Mouse (Mus musculus) liver, embryonic 14 days (tissue): ENCODE results near the gene Olfr1451. TPM values are rescaled to one million over a fixed set of nuclear protein-coding genes. Genes with fewer than 3 reads are reported as not detected.

Experiments
- polyA plus RNA-seq: library from polyadenylated mRNA; depleted of rRNA; stranded (reverse); fragments of >200 nt; gene quantifications from 2 replicates; pipeline ENCODE4 v1.2.3, GENCODE M21; 2012; rRNA removed

The Olfr1451 gene
- not detected in 2 replicates for polyA plus RNA-seq

GRCm38 (mm10) chr19:12994714-12995113 lies at the start of gene Olfr1451:
Olfr1451 (plus strand) TSS chr19:12995014.

DNA sequence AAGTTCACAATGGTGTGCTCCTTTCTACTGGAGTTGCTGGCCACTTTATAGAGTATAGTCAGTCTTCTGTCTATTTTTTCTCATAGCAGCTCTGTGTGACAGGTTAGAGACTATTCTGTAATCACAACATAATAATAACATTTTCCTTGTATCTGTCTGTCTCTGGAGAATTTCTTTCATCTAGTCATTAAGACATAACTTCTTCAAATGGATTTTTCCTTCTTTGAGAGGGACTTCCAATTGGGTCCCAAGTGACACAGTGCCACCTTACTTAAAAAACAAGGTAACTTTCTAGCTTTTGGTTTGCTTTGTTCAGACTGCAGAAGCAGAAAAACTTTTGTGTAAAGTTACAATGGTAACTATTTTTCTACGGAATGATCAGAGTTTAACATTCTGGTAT lies 44.9 kb upstream of the Olfr1451 start, which contains the start of gene Olfr1450:
Olfr1450 (plus strand) TSS at position 301 of the 400 bp plus-strand sequence.

GRCm38 (mm10) chr19:13028227-13028626 lies 33.4 kb downstream of the Olfr1451 start, which contains the start of gene Olfr1453:
Olfr1453 (minus strand) TSS chr19:13028327.

Other genes with a start within 250 kb of the Olfr1451 start
- 1.8 and 2.0 TPM in 2 replicates for gene Cntf, start 229.4 kb upstream of the Olfr1451 start, polyA plus RNA-seq
- 14.2 and 16.3 TPM in 2 replicates for gene Zfp91, start 198.9 kb upstream of the Olfr1451 start, polyA plus RNA-seq
- gene Lpxn, start 198.8 kb upstream of the Olfr1451 start, polyA plus RNA-seq, result 1.1 and 1.9 TPM in 2 replicates
- gene Gm5244, start 148.3 kb upstream of the Olfr1451 start, polyA plus RNA-seq, result not detected in 2 replicates
- not detected in 2 replicates for gene Olfr1444, start 137.7 kb upstream of the Olfr1451 start, polyA plus RNA-seq
- gene Olfr1445, start 111.2 kb upstream of the Olfr1451 start, polyA plus RNA-seq, result not detected in 2 replicates
- not detected in 2 replicates for gene Olfr1446, start 101.5 kb upstream of the Olfr1451 start, polyA plus RNA-seq
- gene Olfr1447, start 91.3 kb upstream of the Olfr1451 start, polyA plus RNA-seq, result not detected in 2 replicates
- gene Olfr1448, start 70.6 kb upstream of the Olfr1451 start, polyA plus RNA-seq, result not detected in 2 replicates
- not detected in 2 replicates for gene Olfr1449, start 64.2 kb upstream of the Olfr1451 start, polyA plus RNA-seq
- not detected in 2 replicates for gene Olfr1450, start 44.8 kb upstream of the Olfr1451 start, polyA plus RNA-seq
- not detected in 2 replicates for gene Olfr1453, start 33.3 kb downstream of the Olfr1451 start, polyA plus RNA-seq
- gene Olfr1454, start 65.6 kb downstream of the Olfr1451 start, polyA plus RNA-seq, result not detected in 2 replicates
- gene Olfr1457, start 102.9 kb downstream of the Olfr1451 start, polyA plus RNA-seq, result not detected in 2 replicates
- gene Olfr1458, start 111.8 kb downstream of the Olfr1451 start, polyA plus RNA-seq, result not detected in 2 replicates
- not detected in 2 replicates for gene Olfr1459, start 154.5 kb downstream of the Olfr1451 start, polyA plus RNA-seq
- not detected in 2 replicates for gene Olfr1461, start 168.0 kb downstream of the Olfr1451 start, polyA plus RNA-seq
- gene Olfr1462, start 190.7 kb downstream of the Olfr1451 start, polyA plus RNA-seq, result not detected in 2 replicates
- gene Olfr1463, start 236.3 kb downstream of the Olfr1451 start, polyA plus RNA-seq, result not detected in 2 replicates